Mouse (Mus musculus): ENCODE data around the gene Gm5129. TPM values are rescaled to one million over a fixed set of nuclear protein-coding genes. Genes with fewer than 3 reads are reported as not detected.
A peak's percentile ranks its signal among the peaks of the same experiment; 100 is the strongest.
"Not testable (repeated sequence)": the region's sequence is repeated elsewhere in the genome, so short reads cannot be mapped to it uniquely, and the experiment has no call there.

The Gm5129 gene
- not detected in 2 replicates for total RNA-seq (2021)
- long read RNA-seq: 0 reads

- peak; percentile 97 for DNase-seq
These were observed at the start of gene Gm5129, which contains the start of gene Dnajb6 for GRCm38 (mm10) chr5:29735557-29736061. Gene Gm5129, minus strand, starts transcription at chr5:29735936. Gene Dnajb6, plus strand, starts transcription at chr5:29735688.

GRCm38 (mm10) chr5:29784906-29785305 lies 49.2 kb upstream of the Gm5129 start:
- DNase-seq: not testable (repeated sequence)

GRCm38 (mm10) chr5:29782261-29782660 lies 46.5 kb upstream of the Gm5129 start:
- no peak for DNase-seq

- not testable (repeated sequence) for DNase-seq
These were observed 44.0 kb upstream of the Gm5129 start for GRCm38 (mm10) chr5:29779733-29780132.

- DNase-seq: no peak
These were observed 42.3 kb upstream of the Gm5129 start for GRCm38 (mm10) chr5:29778029-29778428.

- DNase-seq: no peak
These were observed 39.7 kb upstream of the Gm5129 start for GRCm38 (mm10) chr5:29775437-29775836.

- DNase-seq: no peak
These were observed 37.9 kb upstream of the Gm5129 start for GRCm38 (mm10) chr5:29773460-29774150.

- DNase-seq: no peak
These were observed 37.1 kb upstream of the Gm5129 start for GRCm38 (mm10) chr5:29772651-29773330.

- no peak for DNase-seq
These were observed 36.3 kb upstream of the Gm5129 start for GRCm38 (mm10) chr5:29772038-29772437.

- no peak for DNase-seq
These were observed 35.2 kb upstream of the Gm5129 start for GRCm38 (mm10) chr5:29770935-29771334.

GRCm38 (mm10) chr5:29759318-29759717 lies 23.6 kb upstream of the Gm5129 start:
- no peak for DNase-seq

- no peak for DNase-seq
These were observed 17.2 kb upstream of the Gm5129 start for GRCm38 (mm10) chr5:29752894-29753293.

GRCm38 (mm10) chr5:29751306-29751705 lies 15.6 kb upstream of the Gm5129 start:
- DNase-seq: peak; percentile 18

- DNase-seq: no peak
These were observed 11.9 kb upstream of the Gm5129 start for GRCm38 (mm10) chr5:29747661-29748060.

GRCm38 (mm10) chr5:29741093-29741492 lies 5.4 kb upstream of the Gm5129 start:
- no peak for DNase-seq

- no peak for DNase-seq
These were observed 4.9 kb upstream of the Gm5129 start for GRCm38 (mm10) chr5:29740651-29741050.

GRCm38 (mm10) chr5:29738076-29738475 lies 2.3 kb upstream of the Gm5129 start:
- no peak for DNase-seq

GRCm38 (mm10) chr5:29737471-29737870 lies 1.7 kb upstream of the Gm5129 start:
- no peak for DNase-seq

- DNase-seq: no peak
These were observed 1.2 kb upstream of the Gm5129 start for GRCm38 (mm10) chr5:29736942-29737341.

GRCm38 (mm10) chr5:29736073-29736900 lies 551 bp upstream of the Gm5129 start:
- peak; percentile 58 for DNase-seq

- DNase-seq: no peak
These were observed 765 bp downstream of the Gm5129 start for GRCm38 (mm10) chr5:29734831-29735510.

- not testable (repeated sequence) for DNase-seq
These were observed 9.7 kb downstream of the Gm5129 start for GRCm38 (mm10) chr5:29726070-29726469.

Data from adrenal gland, postnatal 25 days (tissue).